Mouse (Mus musculus): ENCODE results near the gene Zfp668.

The Zfp668 gene

GRCm38 (mm10) chr7:127894480-127894879 lies 17.9 kb upstream of the Zfp668 start:
- no peak for DNase-seq (ENCODE audit: low spot score)

DNA sequence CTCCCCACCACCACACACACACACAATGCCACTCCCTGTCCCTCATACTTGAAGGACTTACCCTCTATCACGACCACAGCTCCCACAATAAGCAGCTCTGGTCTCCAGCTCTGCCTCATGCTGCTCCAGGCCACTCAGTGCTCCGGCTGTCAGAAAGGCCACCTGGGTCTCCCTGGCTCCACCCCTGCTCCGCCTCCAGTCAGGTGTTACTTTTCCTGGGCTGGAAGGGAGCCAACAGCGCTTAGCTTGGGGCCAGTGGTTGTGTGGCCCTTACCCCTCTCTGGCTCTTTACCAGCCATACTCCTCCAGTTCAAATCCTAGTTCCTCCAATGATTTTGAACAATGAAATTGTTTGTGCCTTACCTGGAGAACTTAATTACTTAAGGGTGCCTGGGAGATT lies 14.2 kb upstream of the Zfp668 start, which contains the start of gene Prss53:
Prss53 (minus strand) TSS at position 173 of the 400 bp plus-strand sequence.
- no peak for DNase-seq (ENCODE audit: low spot score)

- no peak for DNase-seq (ENCODE audit: low spot score)
These were observed 12.2 kb upstream of the Zfp668 start for GRCm38 (mm10) chr7:127888821-127889220.

DNA sequence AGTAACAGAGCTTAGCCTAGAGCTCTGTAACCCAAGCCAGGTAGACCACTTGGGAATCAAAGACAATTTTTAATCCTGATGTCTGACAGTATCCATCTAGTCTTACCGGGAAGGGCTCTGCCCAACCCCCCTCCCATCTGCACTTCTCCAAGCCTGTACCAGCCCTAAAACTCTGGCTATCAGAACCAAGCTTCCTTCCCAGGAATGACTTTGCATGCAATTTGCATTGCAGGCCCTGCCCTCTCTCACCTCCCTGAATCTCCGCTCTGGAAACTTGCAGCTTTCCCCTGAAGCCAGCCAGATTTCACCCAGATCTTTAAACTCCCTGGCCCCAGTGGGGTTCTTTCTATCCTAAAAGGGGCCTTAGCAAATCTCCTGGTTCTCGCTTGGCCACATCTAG lies 11.2 kb upstream of the Zfp668 start:
- no peak for DNase-seq (ENCODE audit: low spot score)

DNA sequence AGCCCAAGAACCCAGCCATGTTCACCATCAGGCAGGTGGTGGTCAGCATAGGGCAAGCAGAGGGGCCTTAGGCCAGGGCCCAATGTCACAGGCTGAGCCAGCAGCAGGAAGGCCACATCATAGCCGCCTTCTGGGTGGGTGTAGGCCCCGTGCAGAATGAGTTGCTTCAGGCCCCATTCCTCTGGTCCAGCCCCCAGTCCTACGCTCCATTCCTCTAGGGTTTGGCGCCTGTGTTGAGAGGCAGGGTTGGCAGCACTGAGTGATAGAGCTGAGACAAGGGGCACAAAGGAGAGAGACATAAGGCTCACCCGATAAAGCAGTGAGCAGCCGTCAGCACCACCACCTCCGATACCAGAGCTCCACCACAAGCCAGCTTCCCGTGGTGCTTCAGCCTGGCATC lies 10.6 kb upstream of the Zfp668 start:
- DNase-seq (ENCODE audit: low spot score), result no peak

- no peak for DNase-seq (ENCODE audit: low spot score)
These were observed 9.9 kb upstream of the Zfp668 start for GRCm38 (mm10) chr7:127886551-127886950.

- DNase-seq (ENCODE audit: low spot score), result peak; percentile 87
These were observed 9.3 kb upstream of the Zfp668 start for GRCm38 (mm10) chr7:127885951-127886350.

DNA sequence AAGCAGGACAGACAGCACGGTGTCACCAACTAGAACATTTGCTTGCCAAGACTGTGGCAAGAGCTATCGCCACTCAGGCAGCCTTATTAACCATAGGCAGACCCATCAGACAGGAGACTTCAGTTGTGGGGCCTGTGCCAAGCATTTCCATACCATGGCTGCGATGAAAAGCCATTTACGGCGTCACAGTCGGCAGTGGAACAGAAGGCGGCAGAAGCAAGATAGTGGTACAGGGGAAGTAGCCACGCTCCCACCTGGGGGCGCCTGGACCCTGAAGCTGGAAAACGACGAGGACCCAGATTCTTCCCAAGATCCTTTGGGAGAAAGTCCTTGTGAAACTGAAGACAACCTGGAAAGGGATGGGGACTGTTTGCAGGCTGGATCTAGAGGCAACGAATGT lies 3.8 kb upstream of the Zfp668 start:
- no peak for DNase-seq (ENCODE audit: low spot score)

DNA sequence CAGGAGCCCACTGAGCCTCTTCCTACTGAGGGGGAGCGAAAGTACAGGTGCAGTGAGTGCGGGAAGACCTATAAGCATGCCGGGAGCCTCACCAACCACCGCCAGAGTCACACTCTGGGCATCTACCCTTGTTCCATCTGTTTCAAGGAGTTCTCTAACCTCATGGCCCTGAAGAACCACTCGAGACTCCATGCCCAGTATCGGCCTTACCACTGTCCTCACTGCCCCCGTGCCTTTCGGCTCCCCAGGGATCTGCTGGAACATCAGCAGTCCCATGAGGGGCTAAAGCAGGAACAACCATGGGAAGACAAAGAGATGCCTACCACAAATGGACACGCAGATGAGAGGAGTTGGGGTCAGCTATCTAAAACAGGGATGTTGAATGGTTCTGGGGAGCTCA lies 2.7 kb upstream of the Zfp668 start:
- DNase-seq (ENCODE audit: low spot score), result no peak

- peak; percentile 87 for DNase-seq (ENCODE audit: low spot score)
These were observed 574 bp downstream of the Zfp668 start, which contains the start of gene Zfp646 for GRCm38 (mm10) chr7:127876041-127876466. TSS of gene Zfp646 (plus strand) at chr7:127876221.

DNA sequence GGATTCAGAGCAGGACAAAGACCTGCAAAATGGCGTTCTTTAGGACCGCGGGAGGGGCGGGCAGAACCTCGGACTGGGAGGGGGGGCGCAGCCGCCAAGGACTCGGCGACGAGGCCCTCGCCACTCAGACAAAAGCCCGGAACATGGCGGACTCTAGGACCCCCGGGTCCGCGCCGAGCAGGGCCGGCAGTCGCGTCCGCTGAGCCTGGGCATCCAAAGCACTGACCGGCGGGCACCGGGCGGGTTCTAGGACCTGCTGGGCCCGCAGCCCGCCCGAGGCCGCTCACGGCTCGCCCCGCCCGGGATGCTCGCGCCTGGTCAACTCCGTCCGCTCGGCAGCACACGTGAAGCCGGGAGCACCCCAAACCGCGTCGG lies 1.0 kb downstream of the Zfp668 start:
- DNase-seq (ENCODE audit: low spot score), result peak; percentile 97

DNA sequence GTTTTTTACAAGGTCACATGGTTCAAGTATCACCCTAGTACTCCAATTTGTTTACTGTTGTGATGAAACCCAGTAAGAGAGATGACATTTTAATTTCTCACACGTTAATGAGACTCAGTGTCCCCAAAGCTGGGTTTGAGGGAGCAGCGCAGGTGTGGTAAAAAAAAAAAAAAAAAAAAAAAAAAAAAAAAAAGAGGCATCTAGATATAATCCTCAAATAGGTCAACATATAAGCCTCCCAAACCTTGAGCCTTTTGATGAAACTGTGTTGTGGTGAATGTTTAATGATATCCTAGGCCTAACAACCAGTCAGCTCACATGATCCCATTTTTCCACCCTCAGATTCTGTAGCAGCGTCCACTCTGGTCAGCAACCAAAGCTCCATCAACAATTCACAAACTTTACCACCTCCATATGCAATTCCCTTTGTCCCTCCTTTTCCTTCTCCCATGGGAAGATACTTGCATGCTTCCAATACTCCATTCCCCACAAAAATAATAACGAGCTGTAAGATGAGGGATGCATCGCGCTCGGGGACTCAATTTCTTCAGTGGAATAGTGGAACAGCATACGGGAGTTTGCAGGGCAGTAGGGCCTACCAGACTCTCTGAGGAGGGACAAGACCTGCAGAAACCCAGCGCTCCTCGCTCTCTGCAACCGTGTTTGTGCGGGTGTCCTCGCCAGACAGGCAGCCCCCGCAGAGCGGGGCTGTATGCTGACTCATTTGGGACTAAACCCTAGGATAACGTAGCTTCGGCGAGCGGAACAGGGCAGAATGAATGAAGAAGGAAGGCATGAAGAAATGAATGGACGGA lies 1.6 kb downstream of the Zfp668 start:
- no peak for DNase-seq (ENCODE audit: low spot score)

- DNase-seq (ENCODE audit: low spot score), result no peak
These were observed 6.3 kb downstream of the Zfp668 start for GRCm38 (mm10) chr7:127870136-127870821.

DNA sequence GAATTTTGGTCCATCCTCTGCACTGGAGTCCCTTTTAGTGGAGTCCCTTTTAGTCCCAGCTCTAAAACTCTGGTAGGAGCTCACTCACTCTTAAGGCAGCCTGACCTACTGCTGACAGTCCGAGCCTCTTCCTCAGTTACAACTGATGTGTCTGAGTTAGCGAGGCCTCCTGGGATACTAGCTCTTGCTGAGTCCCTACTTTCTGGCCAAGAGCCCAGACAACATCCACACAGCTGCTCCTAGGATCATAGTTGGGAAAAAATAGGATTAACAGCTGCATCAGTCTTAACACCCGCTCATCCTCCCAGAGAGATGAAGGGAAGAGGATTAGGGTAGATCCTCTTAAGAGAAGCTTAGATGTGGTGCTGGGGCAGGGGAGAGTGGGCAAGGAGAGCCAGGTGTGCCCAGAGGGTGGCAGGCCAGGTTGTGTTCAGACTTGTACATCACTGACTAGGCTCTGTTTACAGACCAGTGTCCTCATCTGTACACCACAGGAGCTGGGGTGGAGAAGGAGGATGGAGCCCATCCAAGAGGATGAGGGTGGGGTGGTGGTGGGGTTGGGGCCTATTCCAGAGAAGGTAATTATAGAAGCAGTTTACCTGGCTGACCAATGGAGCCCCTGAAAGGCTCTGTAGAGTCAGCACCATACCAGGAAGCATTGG lies 7.3 kb downstream of the Zfp668 start:
- DNase-seq (ENCODE audit: low spot score), result peak; percentile 73

DNA sequence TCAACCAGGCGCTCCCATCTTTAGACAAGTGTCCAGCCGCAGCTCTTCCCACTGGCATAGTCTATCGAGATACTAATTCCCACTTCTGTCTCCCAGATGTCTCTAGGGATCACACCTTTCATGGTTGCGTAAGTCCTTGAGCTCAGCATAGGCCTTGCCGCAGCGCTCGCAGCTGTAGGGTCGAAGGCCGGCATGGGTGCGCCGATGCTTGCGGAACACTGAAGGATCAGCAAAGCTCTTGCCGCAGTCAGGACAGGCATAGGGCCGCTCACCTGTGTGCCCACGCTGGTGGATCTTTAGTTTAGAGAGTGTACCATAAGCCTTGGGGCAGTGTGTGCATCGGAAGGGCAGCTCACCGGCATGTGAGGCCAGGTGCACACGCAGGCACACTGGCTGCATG lies 9.0 kb downstream of the Zfp668 start:
- DNase-seq (ENCODE audit: low spot score), result no peak

- no peak for DNase-seq (ENCODE audit: low spot score)
These were observed 10.2 kb downstream of the Zfp668 start for GRCm38 (mm10) chr7:127866434-127866833.

DNA sequence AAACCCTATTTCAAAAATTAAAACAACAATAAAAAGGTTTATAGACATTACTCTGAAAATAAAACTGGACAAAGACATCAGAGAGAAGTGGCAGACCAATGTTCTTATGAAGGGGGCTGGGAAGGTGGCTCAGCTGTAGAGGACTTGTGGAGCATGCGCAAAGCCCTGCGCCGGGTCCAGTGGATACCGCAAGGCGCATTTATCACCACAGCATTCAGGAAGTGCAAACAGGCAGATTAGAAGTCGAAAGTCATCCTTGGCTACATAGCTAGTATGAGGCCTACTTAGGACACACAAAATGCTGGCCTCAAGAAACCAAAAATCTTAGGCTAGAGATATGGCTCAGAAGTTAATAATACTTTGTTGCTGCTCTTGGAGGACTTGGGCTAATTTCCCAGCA lies 18.4 kb downstream of the Zfp668 start:
- DNase-seq (ENCODE audit: low spot score), result no peak

DNA sequence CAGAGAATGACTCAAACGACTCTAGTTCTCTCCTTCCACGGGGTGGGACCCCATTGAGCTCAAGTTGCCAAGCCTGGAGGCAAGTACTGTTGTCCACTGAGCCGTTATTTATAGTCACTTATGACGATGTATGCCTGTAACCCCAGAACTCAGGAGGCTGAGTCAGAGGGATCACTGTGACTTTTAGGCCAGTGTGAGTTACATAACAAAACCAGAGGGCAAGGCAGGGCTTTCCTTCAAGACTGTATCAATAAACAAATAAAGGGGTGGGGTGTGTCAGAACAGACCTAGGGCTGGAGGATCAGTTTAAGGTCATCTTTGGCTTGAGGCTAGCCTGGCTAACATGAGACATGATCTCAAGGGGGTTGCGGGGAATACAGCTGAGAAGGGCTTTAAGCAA lies 25.7 kb downstream of the Zfp668 start:
- DNase-seq (ENCODE audit: low spot score), result no peak

DNA sequence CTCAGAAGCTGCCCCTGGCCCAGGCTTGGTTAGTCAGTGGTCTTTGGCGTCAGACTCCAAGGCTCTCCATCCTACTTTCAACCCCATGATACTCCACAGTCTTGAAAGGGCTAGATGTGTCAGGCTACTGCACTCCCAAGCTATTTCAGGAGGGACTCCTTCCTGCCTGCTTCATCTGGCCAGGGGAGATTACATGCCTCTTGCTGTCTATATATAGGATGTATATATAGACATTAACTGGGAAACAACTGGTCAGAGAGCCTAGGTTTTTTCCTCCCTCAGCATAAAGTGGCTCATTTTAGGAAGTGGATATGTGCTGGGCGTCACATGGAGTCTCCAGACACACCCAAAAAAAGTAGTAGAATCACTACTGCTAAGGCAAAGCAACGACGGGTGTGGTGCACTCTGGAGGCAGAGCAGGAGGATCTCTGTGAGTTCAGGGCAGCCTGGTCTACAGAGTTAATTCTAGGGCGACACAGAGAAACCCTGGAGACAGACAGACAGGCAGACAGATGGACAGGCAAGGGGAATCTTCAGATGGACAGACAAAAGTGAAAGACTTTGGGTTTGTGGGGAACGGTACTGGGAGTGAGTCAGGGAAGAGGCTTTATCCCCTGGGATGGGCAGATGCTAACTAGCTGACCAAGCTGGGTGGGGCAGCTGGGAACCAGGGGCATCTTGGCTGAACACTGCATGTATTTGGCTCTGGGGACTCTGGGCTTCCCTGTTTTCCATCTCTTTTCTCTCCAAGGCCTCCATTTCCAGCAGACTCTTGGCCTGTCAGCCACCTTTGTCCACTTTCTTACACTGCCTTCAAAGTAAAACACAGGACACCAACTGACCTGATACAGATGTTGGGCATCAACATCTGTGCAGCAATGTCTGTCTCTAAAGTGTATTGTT lies 26.4 kb downstream of the Zfp668 start:
- DNase-seq (ENCODE audit: low spot score), result no peak

DNA sequence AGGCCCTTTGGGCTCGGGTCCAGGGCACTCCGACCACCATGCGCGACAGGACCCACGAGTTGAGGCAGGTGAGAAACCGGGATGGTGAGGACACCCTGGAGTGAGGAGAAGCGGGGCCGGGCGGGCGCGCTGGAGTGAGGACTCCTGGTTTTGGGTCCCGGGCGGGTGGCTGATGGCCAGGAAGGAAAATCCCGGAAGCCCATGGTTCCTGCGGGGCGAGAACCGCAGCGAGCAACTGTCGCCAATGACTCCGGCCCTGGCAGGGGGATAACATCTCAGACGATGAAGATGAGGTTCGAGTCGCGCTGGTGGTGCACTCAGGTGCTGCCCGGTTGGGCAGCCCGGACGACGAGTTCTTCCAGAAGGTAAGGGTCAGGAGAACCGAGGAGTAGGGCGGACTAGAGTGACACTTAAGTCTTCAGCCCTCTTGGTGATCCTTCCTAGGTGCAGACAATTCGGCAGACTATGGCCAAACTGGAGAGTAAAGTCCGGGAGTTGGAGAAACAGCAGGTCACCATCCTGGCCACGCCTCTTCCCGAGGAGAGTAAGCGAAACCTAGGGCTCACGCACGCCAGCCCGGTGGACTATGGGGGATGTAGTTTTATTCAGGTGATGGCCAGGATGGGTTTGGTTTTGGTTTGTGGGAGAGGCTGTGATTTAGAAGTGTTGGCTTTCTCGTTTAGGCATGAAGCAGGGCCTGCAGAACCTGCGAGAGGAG lies 34.5 kb downstream of the Zfp668 start:
- peak; percentile 84 for DNase-seq (ENCODE audit: low spot score)

GRCm38 (mm10) chr7:127841340-127842000 lies 35.2 kb downstream of the Zfp668 start:
- peak; percentile 96 for DNase-seq (ENCODE audit: low spot score)
